Mouse (Mus musculus): ENCODE measurements around the gene St6galnac4. TPM values are rescaled to one million over a fixed set of nuclear protein-coding genes. Genes with fewer than 3 reads are reported as not detected.
A peak's percentile ranks its signal among the peaks of the same experiment; 100 is the strongest.

St6galnac4 gene
- polyA plus RNA-seq, 1 experiment = 34.8 TPM

GRCm38 (mm10) chr2:32547380-32547779 lies 39.5 kb upstream of the St6galnac4 start:
- no peak for TF ChIP-seq CTCF (IDR thresholded peaks at IDR 0.05; ENCODE audit: extremely low read depth, insufficient read depth, low read length)
- Histone ChIP-seq H3K4me1 (ENCODE audit: control insufficient read depth, insufficient read depth, low read length) (no peaks in the 10 kb centered on the region; the same call in 1 of the 2 replicates), H3K4me3 (ENCODE audit: insufficient read depth, low read length) (no peak overlapping the region), H3K27ac (ENCODE audit: insufficient read depth, low read length) (no peak overlapping the region)

- Histone ChIP-seq H3K4me3 (ENCODE audit: insufficient read depth, low read length) (no peak overlapping the region), H3K27ac (ENCODE audit: insufficient read depth, low read length) (no peak overlapping the region), H3K4me1 (ENCODE audit: control insufficient read depth, insufficient read depth, low read length) (no peaks in the 10 kb centered on the region; the same call in 1 of the 2 replicates)
- TF ChIP-seq POLR2A (IDR thresholded peaks at IDR 0.05; ENCODE audit: extremely low read depth, insufficient read depth, low read length) (no peak), CTCF (IDR thresholded peaks at IDR 0.05; ENCODE audit: extremely low read depth, insufficient read depth, low read length) (no peak)
Measured at GRCm38 (mm10) chr2:32547964-32548739, 38.7 kb upstream of the St6galnac4 start.

GRCm38 (mm10) chr2:32549171-32549570 lies 37.7 kb upstream of the St6galnac4 start:
- no peak overlapping the region for H3K27ac ChIP-seq (ENCODE audit: insufficient read depth, low read length)
- H3K4me1 ChIP-seq (ENCODE audit: control insufficient read depth, insufficient read depth, low read length) = no peaks in the 10 kb centered on the region; the same call in 1 of the 2 replicates
- TF ChIP-seq POLR2A (IDR thresholded peaks at IDR 0.05; ENCODE audit: extremely low read depth, insufficient read depth, low read length) (no peak), CTCF (IDR thresholded peaks at IDR 0.05; ENCODE audit: extremely low read depth, insufficient read depth, low read length) (no peak)
- H3K4me3 ChIP-seq (ENCODE audit: insufficient read depth, low read length) = no peak overlapping the region

DNA sequence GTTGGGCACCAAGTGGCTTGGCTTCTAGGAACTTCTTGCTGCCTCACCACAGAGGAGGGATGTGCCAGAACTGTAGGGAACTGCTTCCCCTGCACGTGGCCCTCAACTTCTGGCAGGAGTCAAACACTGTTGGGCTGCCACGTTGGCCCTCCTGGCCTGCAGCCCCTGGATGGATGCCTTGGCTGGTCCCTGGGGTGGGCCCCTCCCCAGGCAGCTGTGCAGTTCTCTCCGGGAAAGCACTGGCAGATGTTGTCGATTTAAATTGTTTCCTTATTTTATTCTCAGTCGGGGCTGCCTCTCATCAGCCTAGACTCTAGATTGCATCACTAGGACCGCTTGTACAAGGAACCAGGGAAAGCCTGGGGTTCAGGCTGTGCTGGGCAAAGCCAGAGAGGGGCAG lies 37.1 kb upstream of the St6galnac4 start:
- no peaks in the 10 kb centered on the region; the same call in 1 of the 2 replicates for H3K4me1 ChIP-seq (ENCODE audit: control insufficient read depth, insufficient read depth, low read length)

GRCm38 (mm10) chr2:32551236-32551635 lies 35.7 kb upstream of the St6galnac4 start:
- TF ChIP-seq CTCF (IDR thresholded peaks at IDR 0.05; ENCODE audit: extremely low read depth, insufficient read depth, low read length) (no peak), POLR2A (IDR thresholded peaks at IDR 0.05; ENCODE audit: extremely low read depth, insufficient read depth, low read length) (no peak)
- Histone ChIP-seq H3K27ac (ENCODE audit: insufficient read depth, low read length) (no peak overlapping the region), H3K4me1 (ENCODE audit: control insufficient read depth, insufficient read depth, low read length) (no peaks in the 10 kb centered on the region; the same call in 1 of the 2 replicates), H3K4me3 (ENCODE audit: insufficient read depth, low read length) (no peak overlapping the region)

More for the DNA sequence above, 37.1 kb upstream of the St6galnac4 start:
- no peak overlapping the region for H3K27ac ChIP-seq (ENCODE audit: insufficient read depth, low read length)
- H3K4me3 ChIP-seq (ENCODE audit: insufficient read depth, low read length) = no peak overlapping the region
- TF ChIP-seq CTCF (IDR thresholded peaks at IDR 0.05; ENCODE audit: extremely low read depth, insufficient read depth, low read length) (no peak), POLR2A (IDR thresholded peaks at IDR 0.05; ENCODE audit: extremely low read depth, insufficient read depth, low read length) (no peak)

DNA sequence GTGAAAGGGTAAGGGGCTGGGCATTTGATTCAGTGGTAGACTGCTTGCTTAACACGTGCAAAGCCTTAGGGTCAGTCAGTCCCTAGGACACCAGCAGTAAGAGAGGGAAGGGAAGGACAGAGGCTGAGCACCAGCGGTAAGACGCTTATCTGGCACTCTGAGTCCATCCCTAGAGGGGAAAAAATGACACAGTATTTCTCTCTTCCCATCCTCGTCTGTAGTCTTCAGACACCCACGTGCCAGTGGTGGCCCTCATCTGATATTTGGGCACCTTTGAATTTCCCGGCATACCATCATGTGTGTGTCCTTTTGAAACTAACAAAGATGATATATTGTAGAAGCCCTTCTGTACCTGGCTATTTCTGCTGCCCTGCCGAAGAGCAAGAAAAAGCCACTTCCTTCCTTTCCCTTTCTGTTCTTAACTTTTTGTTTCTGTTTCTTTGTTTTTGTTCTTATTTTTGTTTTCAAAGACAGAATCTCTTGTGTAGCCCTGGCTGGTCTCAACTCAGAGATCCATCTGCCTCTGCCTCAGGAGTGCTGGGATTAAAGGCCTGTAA lies 33.2 kb upstream of the St6galnac4 start:
- TF ChIP-seq CTCF (IDR thresholded peaks at IDR 0.05; ENCODE audit: extremely low read depth, insufficient read depth, low read length) = no peak
- no peak for TF ChIP-seq POLR2A (IDR thresholded peaks at IDR 0.05; ENCODE audit: extremely low read depth, insufficient read depth, low read length)
- Histone ChIP-seq H3K4me3 (ENCODE audit: insufficient read depth, low read length) (no peak overlapping the region), H3K27ac (ENCODE audit: insufficient read depth, low read length) (peak overlapping the region; percentile 31; the same call in 1 of the 2 replicates), H3K4me1 (ENCODE audit: control insufficient read depth, insufficient read depth, low read length) (no peaks in the 10 kb centered on the region; the same call in 1 of the 2 replicates)

- H3K4me3 ChIP-seq (ENCODE audit: insufficient read depth, low read length) = no peak overlapping the region
- no peak overlapping the region for H3K27ac ChIP-seq (ENCODE audit: insufficient read depth, low read length)
- no peak for TF ChIP-seq CTCF (IDR thresholded peaks at IDR 0.05; ENCODE audit: extremely low read depth, insufficient read depth, low read length)
- TF ChIP-seq POLR2A (IDR thresholded peaks at IDR 0.05; ENCODE audit: extremely low read depth, insufficient read depth, low read length) = no peak
- no peaks in the 10 kb centered on the region for H3K4me1 ChIP-seq (ENCODE audit: control insufficient read depth, insufficient read depth, low read length)
Measured at GRCm38 (mm10) chr2:32555484-32555883, 31.4 kb upstream of the St6galnac4 start.

DNA sequence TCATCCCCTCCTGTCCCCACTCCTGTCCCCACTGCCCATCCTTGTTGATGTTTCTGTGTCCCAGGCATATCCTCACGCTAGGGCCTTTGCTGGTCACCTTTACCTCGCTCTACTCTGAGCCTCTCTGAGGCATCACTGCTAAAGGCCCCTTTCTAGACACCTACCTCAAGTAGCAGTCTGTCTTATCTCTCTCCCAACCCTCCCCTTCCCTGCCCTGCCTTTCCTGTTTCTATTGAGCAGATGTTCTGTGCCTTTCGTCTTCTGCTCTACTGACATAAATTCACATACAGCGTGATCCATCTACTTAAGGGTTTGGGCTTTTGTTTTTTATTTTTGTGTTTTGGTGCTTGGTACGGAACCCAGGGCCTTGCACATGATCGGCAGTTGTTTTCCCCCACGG lies 30.9 kb upstream of the St6galnac4 start:
- H3K4me3 ChIP-seq (ENCODE audit: insufficient read depth, low read length) = no peak overlapping the region
- H3K4me1 ChIP-seq (ENCODE audit: control insufficient read depth, insufficient read depth, low read length) = no peaks in the 10 kb centered on the region
- TF ChIP-seq CTCF (IDR thresholded peaks at IDR 0.05; ENCODE audit: extremely low read depth, insufficient read depth, low read length) = no peak
- TF ChIP-seq POLR2A (IDR thresholded peaks at IDR 0.05; ENCODE audit: extremely low read depth, insufficient read depth, low read length) = no peak
- H3K27ac ChIP-seq (ENCODE audit: insufficient read depth, low read length) = no peak overlapping the region

DNA sequence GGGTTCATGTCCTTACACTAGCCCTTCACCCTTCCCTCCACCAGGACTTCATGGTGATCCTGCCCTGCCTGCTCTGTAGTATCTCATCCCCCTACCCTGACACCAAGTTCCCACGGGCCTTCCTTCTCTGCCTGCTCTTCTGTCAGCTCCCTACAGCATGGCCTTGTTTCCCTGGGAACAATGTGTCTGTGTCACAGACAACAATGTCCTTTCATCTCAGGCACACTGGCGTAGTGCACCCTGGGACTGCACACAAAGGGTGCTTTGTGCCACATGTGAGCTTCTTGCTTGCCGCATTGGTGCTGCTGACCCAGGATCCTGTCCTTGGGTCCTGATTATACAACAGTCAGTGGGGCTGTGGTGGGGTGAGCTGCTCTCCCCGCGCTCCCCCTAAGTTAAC lies 27.3 kb upstream of the St6galnac4 start:
- TF ChIP-seq CTCF (IDR thresholded peaks at IDR 0.05; ENCODE audit: extremely low read depth, insufficient read depth, low read length) = no peak
- peak; percentile 14; the same call in 1 of the 2 replicates for TF ChIP-seq POLR2A (IDR thresholded peaks at IDR 0.05; ENCODE audit: extremely low read depth, insufficient read depth, low read length)

More for the DNA sequence above, 27.3 kb upstream of the St6galnac4 start:
- Histone ChIP-seq H3K4me3 (ENCODE audit: insufficient read depth, low read length) (no peak overlapping the region), H3K27ac (ENCODE audit: insufficient read depth, low read length) (peak overlapping the region; percentile 80), H3K4me1 (ENCODE audit: control insufficient read depth, insufficient read depth, low read length) (no peaks in the 10 kb centered on the region)

All from cortical plate, adult 2 months (tissue).